Mouse (Mus musculus) limb, embryonic 12.5 days (tissue): ENCODE results near the gene Cdca5. TPM values are rescaled to one million over a fixed set of nuclear protein-coding genes. Genes with fewer than 3 reads are reported as not detected.
"Not testable (repeated sequence)": the region's sequence is repeated elsewhere in the genome, so short reads cannot be mapped to it uniquely, and the experiment has no call there.

Source experiments
- ATAC-seq: fragments of 200-750 bp; cut with Nextera tagmentation; 2 replicates; pipeline ENCODE4 v1.8.0; 2017; ENCODE audit warnings: low read depth, moderate TSS enrichment; ENCODE audit not compliant: insufficient number of reproducible peaks, insufficient read depth, low FRiP score, low TSS enrichment
- H3K27ac ChIP-seq: fragments of 300-500 bp; sonication (generic); 2 replicates; pipeline ENCODE4 v1.5.1; 2016; ENCODE audit warnings: mild to moderate bottlenecking, moderate library complexity
- H3K27me3 ChIP-seq: fragments of 300-500 bp; sonication (generic); 2 replicates; pipeline ENCODE4 v1.6.1; 2016; ENCODE audit warnings: mild to moderate bottlenecking, moderate library complexity
- H3K36me3 ChIP-seq: fragments of 300-500 bp; sonication (generic); 2 replicates; pipeline ENCODE4 v1.6.1; 2016; ENCODE audit warnings: mild to moderate bottlenecking, moderate library complexity
- H3K4me1 ChIP-seq: fragments of 300-500 bp; sonication (generic); replicated peaks from 2 replicates; pipeline ENCODE4 v1.6.1; 2016
- H3K4me2 ChIP-seq: fragments of 300-500 bp; sonication (generic); 2 replicates; pipeline ENCODE4 v1.6.1; 2016; ENCODE audit warnings: mild to moderate bottlenecking, moderate library complexity
- H3K4me3 ChIP-seq: fragments of 300-500 bp; sonication (generic); replicated peaks from 2 replicates; pipeline ENCODE4 v1.5.1; 2016; ENCODE audit warnings: mild to moderate bottlenecking
- H3K9ac ChIP-seq: fragments of 300-500 bp; sonication (generic); replicated peaks from 2 replicates; pipeline ENCODE4 v1.6.1; 2016; ENCODE audit warnings: mild to moderate bottlenecking, moderate library complexity
- H3K9me3 ChIP-seq: fragments of 300-500 bp; sonication (generic); 2 replicates; pipeline ENCODE4 v1.6.1; 2016; ENCODE audit warnings: mild to moderate bottlenecking, moderate library complexity
- WGBS: fragments of 180-500 bp; shearing (Covaris S2); methylation state at CpG from one replicate; pipeline ENCODE4 v1.1.7; 2016; 5-methylcytosine and 5-hydroxymethylcytosine counted together
- polyA plus RNA-seq: library from polyadenylated mRNA; unstranded; fragments of >200 nt; fragmentation: Nextera tagmentation; extraction: Ambion mirVana; gene quantifications from 2 replicates; pipeline ENCODE4 v1.2.1, GENCODE M21; 2016

Gene Cdca5
- 45.1 and 49.7 TPM in 2 replicates for polyA plus RNA-seq

GRCm38 (mm10) chr19:6084478-6085248 lies at the start of gene Cdca5, which contains the start of gene Zfpl1:
Gene Cdca5 (plus strand): TSS chr19:6084983.
Gene Zfpl1 (minus strand): TSS chr19:6084956.
- Histone ChIP-seq H3K4me2 (peak within 1 kb of the TSS; percentile 96), H3K27me3 (no peaks in the 10 kb centered on the region), H3K4me1 (peaks cover 17% of the 10 kb centered on the region), H3K9ac (peak within 1 kb of the TSS; percentile 70), H3K27ac (peak within 1 kb of the TSS; percentile 56), H3K9me3 (no peaks in the 10 kb centered on the region), H3K4me3 (peak within 1 kb of the TSS; percentile 81), H3K36me3 (peaks cover 67% of the 10 kb centered on the region)
- WGBS, result under 1% methylated on average over 58 of the region's 58 CpGs
- ATAC-seq, result peak; percentile 89

GRCm38 (mm10) chr19:6035966-6036585 lies 48.7 kb upstream of the Cdca5 start:
- H3K4me2 ChIP-seq, result no peak overlapping the region
- H3K36me3 ChIP-seq, result no peaks in the 10 kb centered on the region
- no peak overlapping the region for H3K9ac ChIP-seq
- no peaks in the 10 kb centered on the region for H3K27me3 ChIP-seq
- no peak for ATAC-seq
- WGBS, result 73% methylated on average over 9 of the region's 9 CpGs
- H3K4me1 ChIP-seq, result no peaks in the 10 kb centered on the region
- no peaks in the 10 kb centered on the region for H3K9me3 ChIP-seq
- H3K27ac ChIP-seq, result no peak overlapping the region
- no peak overlapping the region for H3K4me3 ChIP-seq

- Histone ChIP-seq H3K36me3 (no peaks in the 10 kb centered on the region), H3K4me1 (no peaks in the 10 kb centered on the region), H3K27me3 (no peaks in the 10 kb centered on the region), H3K4me2 (no peak overlapping the region), H3K27ac (no peak overlapping the region), H3K9ac (no peak overlapping the region), H3K4me3 (no peak overlapping the region), H3K9me3 (no peaks in the 10 kb centered on the region)
- ATAC-seq, result no peak
Observed at GRCm38 (mm10) chr19:6037695-6038094, 47.1 kb upstream of the Cdca5 start.

DNA sequence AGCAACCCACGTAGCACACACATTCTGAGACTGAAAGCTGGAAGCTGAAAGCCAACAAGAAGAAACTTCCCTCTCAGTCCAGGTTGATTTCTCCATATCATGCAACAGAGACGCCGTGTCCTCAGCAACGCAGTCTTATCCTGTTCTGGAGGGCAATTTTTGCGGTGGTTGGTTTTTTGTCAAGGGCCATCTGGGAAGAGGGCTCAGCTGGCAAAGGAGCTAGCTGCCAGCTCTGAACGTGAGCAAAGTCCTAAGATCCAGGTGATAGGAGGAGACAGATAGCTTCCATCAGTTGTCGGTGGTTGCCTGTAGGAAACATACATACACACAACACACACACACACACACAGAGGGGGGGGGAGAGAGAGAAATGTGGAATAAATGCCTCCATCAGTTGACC lies 46.5 kb upstream of the Cdca5 start:
- no peaks in the 10 kb centered on the region for H3K4me1 ChIP-seq
- H3K9me3 ChIP-seq, result no peaks in the 10 kb centered on the region
- no peak for ATAC-seq
- no peak overlapping the region for H3K9ac ChIP-seq
- no peak overlapping the region for H3K27ac ChIP-seq
- H3K4me3 ChIP-seq, result no peak overlapping the region
- no peaks in the 10 kb centered on the region for H3K27me3 ChIP-seq
- no peak overlapping the region for H3K4me2 ChIP-seq
- H3K36me3 ChIP-seq, result no peaks in the 10 kb centered on the region
- 82% methylated on average over 7 of the region's 7 CpGs for WGBS

DNA sequence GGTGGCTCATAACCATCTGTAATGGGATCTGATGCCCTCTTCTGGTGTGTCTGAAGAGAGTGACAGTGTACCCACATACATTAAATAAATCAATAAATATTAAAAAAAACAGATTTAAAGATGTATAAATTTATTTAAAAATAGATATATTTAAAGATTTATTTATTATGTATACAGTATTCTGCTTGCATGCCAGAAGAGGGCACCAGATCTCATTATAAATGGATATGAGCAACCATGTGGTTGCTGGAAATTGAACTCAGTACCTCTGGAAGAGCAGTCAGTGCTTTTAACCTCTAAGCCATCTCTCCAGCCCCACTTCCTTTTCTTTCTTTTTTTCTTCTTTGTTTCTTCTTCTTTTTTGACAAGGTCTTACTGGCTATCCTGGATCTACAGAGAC lies 44.8 kb upstream of the Cdca5 start:
- H3K27ac ChIP-seq, result no peak overlapping the region
- no peak overlapping the region for H3K4me2 ChIP-seq
- H3K36me3 ChIP-seq, result no peaks in the 10 kb centered on the region
- H3K4me3 ChIP-seq, result no peak overlapping the region
- no peak for ATAC-seq
- H3K27me3 ChIP-seq, result no peaks in the 10 kb centered on the region
- no peak overlapping the region for H3K9ac ChIP-seq
- H3K4me1 ChIP-seq, result peaks cover under 1% of the 10 kb centered on the region; the same call in 1 of the 2 replicates
- no peaks in the 10 kb centered on the region for H3K9me3 ChIP-seq

GRCm38 (mm10) chr19:6042293-6042692 lies 42.5 kb upstream of the Cdca5 start:
- H3K4me2 ChIP-seq, result no peak overlapping the region
- H3K4me1 ChIP-seq, result peaks cover 7% of the 10 kb centered on the region
- no peak overlapping the region for H3K4me3 ChIP-seq
- no peak for ATAC-seq
- no peak overlapping the region for H3K27ac ChIP-seq
- no peaks in the 10 kb centered on the region for H3K9me3 ChIP-seq
- no peaks in the 10 kb centered on the region for H3K36me3 ChIP-seq
- 86% methylated on average over 9 of the region's 9 CpGs for WGBS
- no peak overlapping the region; the same call in 1 of the 2 replicates for H3K9ac ChIP-seq
- H3K27me3 ChIP-seq, result no peaks in the 10 kb centered on the region

GRCm38 (mm10) chr19:6044102-6044501 lies 40.7 kb upstream of the Cdca5 start:
- WGBS, result 73% methylated on average over 4 of the region's 4 CpGs
- not testable (repeated sequence) for H3K4me3 ChIP-seq, ATAC-seq, H3K9ac ChIP-seq, H3K9me3 ChIP-seq, H3K27me3 ChIP-seq, H3K4me2 ChIP-seq, H3K27ac ChIP-seq
- Histone ChIP-seq H3K36me3 (peaks cover 10% of the 10 kb centered on the region), H3K4me1 (peaks cover 18% of the 10 kb centered on the region)

DNA sequence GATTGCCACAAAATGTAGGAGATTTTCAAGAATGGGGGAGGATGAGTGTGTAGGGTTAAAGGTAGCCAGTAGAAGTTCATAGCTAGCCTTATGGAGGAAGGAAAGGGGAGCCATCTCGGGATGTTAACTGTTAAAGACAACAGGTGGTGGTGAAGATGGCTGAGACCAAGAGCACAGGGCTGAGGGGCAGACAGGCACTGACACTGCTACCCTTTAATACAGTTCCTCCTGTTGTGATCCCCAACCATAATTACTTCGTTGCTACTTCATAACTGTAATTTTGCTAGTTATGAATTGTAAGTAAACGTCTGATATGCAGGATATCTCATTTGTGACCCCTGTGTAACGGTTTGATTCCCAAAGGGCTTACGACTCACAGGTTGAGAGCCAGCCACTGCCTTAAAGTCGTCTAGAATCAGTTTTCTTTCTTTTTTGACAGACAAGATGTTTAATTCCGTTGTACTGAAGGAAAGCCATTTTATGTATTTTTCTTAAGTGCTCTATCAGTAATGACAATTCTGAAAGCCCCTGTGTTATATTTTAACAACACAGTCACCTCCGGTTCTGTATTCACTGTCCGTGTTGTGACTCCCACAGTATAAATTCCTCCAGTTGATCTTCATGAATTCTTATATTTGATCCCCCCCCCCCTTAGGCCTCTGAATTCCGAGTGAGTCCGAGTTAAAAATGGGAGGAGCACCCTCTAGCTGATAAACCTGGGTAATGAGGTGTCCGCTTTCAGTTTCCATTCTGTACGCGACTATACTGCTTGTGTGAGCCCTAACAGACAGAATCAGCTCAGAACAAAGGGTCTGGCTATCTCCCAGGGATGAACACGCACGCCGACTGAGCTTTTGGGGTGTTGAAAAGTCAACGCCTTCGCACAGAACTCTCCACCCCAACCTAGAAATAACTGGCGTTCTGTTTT lies 39.2 kb upstream of the Cdca5 start:
- ATAC-seq, result peak; percentile 47; the same call in 1 of the 2 replicates
- Histone ChIP-seq H3K27me3 (no peaks in the 10 kb centered on the region), H3K4me1 (peaks cover 18% of the 10 kb centered on the region), H3K9ac (peak overlapping the region; percentile 88), H3K27ac (peak overlapping the region; percentile 98), H3K9me3 (no peaks in the 10 kb centered on the region), H3K4me2 (peak overlapping the region; percentile 82), H3K4me3 (peak overlapping the region; percentile 95), H3K36me3 (peaks cover 26% of the 10 kb centered on the region)
- 21% methylated on average over 20 of the region's 20 CpGs for WGBS

DNA sequence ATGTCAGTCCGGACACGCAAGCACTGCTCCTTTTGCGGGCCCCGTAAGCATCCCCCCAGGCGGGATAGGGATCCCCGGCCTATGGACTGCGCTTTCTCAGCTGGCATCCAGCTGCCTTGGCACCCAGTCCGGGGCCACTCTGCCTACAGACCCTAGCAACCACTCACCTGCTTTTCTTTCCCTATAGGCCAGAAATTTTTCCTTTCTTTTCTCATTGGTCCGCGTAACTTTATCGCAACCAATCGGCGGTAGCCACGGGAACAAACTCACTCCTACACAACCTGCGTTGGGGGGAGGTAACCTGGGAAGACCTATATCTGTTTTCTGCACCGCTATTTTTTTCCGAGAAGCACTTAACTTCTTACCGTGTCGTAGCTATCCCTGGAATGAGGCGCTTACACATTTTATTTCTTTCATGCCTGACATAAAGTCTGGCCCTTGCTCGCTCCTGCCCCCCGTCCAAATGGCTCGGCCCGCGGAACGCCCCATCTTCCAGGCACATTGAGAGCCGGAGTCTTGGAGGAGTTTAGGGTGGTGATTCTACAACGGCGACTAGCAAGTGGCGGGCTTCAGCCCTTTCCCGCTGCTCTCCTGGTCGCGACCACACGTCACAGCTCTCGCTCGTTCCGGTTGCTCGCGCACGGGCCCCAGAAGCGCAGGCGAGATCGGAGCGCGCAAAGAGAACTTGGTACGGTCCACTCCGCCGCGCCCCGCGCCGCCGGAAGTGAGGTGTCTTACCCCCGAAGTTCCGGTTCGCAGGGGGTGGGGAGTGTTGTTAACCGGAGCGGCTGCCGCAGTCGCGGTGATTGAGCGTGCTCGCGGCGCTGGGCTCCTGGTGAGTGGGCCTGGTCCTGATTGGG lies 38.3 kb upstream of the Cdca5 start, which contains the start of gene Syvn1:
Gene Syvn1 (plus strand): TSS at position 283 of the 860 bp plus-strand sequence.
- Histone ChIP-seq H3K9ac (peak within 1 kb of the TSS; percentile 88), H3K27me3 (no peaks in the 10 kb centered on the region), H3K9me3 (no peaks in the 10 kb centered on the region), H3K36me3 (peaks cover 35% of the 10 kb centered on the region), H3K4me1 (peaks cover 18% of the 10 kb centered on the region), H3K4me2 (peak within 1 kb of the TSS; percentile 82), H3K4me3 (peak within 1 kb of the TSS; percentile 95), H3K27ac (peak within 1 kb of the TSS; percentile 98)
- under 1% methylated on average over 65 of the region's 65 CpGs for WGBS
- ATAC-seq, result peak; percentile 90

DNA sequence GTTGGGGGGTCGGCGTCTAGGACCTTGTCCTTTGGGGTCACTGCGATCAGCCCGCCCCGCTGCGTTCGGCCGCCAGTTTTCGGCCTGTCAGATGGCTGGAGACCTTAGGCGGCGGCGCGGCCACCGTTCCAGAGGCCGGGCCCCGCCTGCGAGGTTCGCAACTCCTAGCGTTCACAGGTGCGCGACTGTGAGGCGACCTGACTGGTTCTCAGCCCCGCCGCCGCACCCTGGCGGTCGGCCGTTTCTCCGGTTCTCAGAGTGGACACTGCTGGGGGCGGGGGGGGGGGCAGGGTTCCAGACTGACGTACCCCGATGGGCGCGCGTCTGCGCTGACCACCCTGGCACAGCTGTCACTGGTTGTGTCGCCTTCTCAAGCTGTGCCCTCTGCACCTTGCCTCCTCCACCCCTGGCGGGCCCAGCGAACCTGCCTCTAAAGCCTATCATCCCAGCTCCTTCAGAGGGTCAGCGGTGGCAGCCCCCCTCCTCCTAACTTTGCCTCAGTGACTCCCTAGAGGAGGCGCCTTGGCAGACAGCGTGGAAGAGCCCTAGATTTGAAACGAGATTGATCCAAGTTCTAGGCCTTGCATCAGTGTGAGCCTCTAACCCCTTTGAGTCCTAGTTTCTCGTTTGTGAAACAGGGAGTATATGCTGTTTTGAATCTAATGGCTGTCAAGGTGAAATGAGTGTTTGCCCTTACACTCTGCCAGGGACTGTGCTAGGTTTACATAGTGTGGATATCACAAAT lies 37.5 kb upstream of the Cdca5 start:
- WGBS, result 2% methylated on average over 42 of the region's 44 CpGs
- Histone ChIP-seq H3K4me3 (peak overlapping the region; percentile 95), H3K9ac (peak overlapping the region; percentile 88), H3K4me2 (peak overlapping the region; percentile 82), H3K4me1 (peaks cover 18% of the 10 kb centered on the region), H3K36me3 (peaks cover 43% of the 10 kb centered on the region), H3K9me3 (no peaks in the 10 kb centered on the region), H3K27ac (peak overlapping the region; percentile 98), H3K27me3 (no peaks in the 10 kb centered on the region)
- ATAC-seq, result 0 out of 2 replicates have a peak, but pooled peaks have one; percentile 16
